Mouse (Mus musculus) cerebellum, postnatal 14 days (tissue): ENCODE data around the gene Perp.

ENCODE experiments used
- DNase-seq, 2 experiments: peaks; one replicate each; pipeline ENCODE4 v3.0.0; 2021; ENCODE audit warnings: mixed read lengths in 2 of 2

The Perp gene

DNA sequence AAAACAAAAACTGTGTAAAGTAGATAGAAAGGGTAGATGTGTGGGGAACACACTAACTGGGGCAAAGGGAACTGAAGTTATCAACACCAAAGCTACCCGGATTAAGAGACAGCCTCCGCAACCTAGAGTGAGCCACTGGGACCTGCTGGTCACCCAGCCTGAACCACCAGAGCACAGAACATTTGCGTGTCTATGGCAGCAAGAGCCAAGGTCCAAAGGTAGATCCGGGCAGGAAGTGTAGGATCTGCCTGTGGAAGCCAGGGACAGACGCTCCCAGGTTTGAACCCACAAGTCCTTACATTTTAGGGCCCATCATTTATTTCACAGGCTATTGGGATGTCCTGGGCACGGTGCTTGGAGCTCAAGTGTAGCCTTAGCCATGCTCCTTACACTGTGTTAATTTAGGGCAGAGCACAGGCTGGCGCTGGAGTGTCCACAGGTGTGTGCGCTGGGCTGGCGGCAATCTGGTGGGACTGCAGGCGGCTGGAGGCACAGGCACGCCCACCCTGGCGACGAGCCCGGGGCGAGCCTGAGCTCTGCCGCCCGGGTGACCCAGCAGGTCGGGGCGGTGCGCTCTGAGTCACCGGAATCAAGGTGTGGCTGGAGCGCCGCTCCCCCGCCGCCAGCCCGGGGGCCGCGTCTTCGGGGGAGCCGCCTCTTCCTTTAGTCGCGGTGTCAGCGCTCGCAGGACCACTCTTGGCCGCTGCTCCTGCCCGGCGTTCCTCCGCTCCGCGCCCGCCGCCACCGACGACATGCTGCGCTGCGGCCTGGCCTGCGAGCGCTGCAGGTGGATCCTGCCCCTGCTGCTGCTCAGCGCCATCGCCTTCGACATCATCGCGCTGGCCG, at the start of gene Perp:
TSS of gene Perp (plus strand) at position 580 of the 846 bp plus-strand sequence.
- DNase-seq = peak; percentile 58 to 62

DNA sequence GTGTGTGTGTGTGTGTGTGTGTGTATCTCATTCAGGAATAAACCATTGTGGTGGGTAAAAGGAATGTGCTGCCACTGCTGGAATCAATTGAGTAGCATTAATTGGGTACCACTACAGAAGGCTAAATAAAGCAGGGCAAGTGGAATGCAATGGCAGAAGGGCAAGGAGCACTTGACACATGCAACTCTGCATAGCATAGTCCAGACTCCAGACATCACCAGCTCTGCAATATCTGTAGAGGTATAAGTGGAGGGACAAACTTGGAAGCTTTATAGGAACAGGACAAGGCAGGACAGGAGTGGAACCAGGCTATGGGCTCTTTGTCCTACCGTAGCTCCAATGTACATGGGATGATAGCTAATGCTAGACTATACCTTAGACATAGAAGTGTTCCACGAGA, 33.1 kb upstream of the Perp start:
- DNase-seq = no peak

DNA sequence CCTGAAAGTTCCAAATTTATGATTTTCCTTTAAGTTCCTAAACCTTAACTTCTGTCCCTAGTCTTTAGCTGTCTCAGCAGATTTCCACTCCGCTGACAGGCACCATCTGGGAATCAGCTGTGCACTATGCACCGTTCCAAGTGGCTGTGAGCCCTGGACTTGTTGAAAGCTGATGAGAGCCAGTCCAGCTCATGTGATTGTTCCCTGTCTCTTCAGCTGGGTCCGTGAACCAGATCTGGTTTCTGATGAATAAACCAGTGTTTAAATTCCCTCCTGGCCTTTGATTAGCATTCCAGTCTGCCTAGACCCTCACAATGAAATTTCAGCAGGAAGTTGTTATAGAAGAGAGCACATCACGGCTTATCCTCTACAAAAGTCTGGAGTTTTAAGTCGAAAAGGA, 28.3 kb upstream of the Perp start:
- DNase-seq = peak; percentile 50 to 58

DNA sequence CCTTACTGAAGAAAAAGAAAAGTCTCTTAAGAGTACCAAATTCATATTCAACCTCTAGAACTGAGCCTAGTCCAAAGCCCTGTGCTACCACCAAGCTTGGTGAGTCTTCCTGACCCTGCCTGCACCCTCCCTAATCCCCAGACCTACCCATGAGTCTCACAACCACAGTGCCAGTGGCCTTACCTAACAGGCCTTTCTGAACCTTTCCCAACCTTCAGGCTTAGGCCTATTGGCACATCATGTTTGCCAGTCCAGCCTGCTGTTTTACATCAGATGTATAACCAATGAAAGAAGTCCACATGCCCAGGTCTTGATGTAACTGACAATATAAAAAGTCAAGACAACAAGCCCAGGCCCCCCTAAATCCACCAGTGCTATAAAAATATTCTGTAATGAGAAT, 19.7 kb upstream of the Perp start:
- DNase-seq = no peak

DNA sequence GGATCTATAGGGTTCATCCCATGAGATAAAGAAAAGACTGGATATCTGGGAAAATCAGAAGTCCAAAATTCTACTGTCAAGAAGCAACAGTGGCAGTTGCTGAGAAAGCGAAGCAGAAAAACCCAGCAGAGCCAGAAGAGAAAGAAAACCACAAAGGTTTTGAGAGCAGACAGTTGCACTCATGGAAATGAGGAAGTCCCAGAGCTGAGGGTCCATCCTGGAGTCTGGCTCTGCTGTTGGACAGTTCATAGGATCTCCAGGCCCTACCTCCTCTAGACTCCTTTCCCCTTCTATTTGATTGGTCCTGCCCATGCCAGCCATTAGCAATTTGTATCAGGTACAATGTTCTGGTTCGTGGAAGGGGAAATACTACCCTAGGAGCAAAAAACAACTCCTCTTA, 18.7 kb upstream of the Perp start:
- DNase-seq = no peak

DNA sequence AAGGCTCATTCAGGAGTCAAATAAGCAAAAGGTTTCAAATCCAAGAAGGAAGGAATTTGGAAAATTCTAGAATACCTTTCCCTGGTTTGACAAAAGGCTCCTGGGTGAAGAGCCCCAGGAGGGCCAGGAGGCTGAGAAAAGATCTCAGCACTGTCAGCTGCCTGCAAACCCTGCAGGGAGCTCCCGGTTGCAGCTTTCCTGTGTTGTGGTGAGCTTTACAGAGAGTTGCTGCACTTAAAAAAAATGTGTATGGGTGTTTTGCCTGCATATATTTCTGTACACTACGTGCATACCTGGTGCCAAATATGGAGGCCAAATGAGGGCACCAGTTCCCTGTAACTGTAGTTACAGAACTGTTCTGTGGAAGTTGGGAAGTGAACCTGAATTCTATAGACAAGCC, 16.9 kb upstream of the Perp start:
- DNase-seq = no peak

DNA sequence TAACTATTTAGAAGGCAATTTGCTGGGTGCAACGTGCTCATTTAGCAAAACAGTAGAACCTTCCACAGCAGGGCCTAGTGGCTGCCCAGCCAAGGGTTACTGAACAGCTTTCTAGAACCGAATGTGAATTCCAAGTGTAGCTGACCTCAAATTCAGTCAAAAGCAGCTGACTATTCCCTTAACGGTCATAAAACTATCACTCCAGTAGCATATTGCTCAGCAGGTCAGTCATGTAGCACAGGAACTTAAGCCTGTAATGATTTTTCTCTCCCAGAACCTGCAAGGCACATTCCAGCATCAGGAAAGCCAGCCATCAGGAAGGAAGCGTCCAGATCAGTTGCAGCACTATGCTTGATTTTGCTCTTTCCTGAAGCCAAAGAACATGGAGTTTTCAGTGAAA, 14.5 kb upstream of the Perp start:
- DNase-seq = no peak

DNA sequence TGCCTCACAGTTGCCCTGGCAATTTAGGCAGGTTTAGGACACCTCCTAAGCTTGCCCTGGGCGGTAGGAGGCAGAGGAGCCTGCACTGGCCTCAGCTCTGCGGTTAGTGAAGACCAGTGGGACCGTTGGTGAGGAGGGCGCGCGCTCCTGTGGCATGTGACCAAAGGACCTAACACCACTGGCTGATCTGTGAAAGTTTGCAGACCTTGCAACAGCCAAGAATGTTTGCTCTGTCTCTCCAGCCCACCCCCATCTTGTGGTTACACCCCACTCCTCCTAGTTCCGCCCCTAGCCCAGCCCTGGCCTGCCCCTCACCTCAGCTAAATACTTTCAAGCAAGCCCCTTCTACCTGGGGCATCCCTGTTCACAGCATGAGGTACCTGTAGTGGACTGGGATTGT, 13.0 kb upstream of the Perp start:
- DNase-seq = no peak

DNA sequence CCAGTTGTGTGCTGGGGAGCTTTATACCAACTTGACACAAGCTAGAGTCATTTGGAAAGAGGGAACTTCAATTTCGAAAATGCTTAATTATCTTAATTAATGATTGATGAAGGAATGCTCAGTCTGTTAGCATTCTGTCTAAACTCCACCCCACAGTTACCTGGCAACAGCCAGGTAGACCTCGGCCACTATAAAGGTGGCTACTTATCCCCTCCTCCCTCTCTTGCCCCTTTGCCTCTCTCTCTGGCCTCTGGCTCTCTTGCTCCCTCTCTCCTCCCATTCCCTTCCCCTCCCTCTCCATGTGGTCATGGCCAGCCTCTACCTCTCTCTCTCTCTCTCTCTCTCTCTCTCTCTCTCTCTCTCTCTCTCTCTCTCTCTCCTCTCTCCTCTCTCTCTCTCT, 10.4 kb upstream of the Perp start:
- no peak for DNase-seq

DNA sequence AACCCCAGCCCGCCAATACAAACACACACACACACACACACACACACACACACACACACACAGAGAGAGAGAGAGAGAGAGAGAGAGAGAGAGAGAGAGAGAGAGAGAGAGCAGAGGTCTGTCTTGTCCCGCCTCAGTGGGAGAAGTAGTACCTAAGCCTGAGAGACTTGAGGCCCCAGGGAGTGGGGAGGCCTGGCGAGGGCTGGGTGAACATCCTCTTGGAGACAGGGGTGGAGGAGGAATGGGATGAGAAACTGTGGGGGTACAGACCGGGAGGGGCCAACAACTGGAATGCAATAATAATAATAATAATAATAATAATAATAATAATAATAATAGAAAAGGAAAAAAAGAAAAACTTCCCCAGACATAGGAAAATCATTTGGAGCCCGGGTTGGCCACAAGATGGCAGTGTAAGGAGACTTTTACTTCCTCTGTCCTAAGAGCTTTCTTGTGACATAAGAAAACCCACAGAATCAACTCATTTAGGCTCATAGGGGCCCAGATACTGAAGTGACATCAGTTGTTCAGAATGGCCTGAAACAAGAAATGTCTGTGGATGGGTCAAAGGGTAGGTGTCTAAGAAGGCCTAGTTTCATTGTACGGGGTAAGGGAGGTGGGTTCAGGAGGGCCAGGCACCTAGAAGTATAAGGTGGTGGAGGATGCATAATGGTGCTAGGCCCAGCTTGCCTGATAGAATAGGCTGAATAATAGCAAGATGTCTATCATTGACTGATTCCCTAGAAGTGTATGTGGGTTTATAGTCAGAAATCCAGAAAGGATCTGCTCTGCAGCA, 8.9 kb upstream of the Perp start:
- DNase-seq = peak; percentile 61 to 66

DNA sequence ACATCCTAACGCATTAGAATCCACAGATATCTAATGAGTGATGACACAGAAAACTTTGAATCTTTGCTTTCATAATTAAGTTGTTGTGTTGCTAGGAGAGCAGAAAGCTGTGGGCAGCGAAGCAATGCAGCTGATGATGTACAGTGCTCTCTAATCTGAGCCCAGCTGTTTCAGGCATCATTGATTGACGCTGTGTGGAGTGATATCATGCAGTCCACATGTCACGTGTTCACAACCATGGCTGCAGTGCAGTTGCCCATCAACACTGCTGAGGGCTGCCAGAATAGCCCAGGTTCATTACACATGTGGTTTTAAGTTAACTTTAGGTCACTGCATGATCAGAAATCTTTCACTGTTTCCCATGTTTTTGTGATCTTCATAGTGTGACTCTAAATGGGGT, 5.3 kb upstream of the Perp start:
- no peak for DNase-seq

DNA sequence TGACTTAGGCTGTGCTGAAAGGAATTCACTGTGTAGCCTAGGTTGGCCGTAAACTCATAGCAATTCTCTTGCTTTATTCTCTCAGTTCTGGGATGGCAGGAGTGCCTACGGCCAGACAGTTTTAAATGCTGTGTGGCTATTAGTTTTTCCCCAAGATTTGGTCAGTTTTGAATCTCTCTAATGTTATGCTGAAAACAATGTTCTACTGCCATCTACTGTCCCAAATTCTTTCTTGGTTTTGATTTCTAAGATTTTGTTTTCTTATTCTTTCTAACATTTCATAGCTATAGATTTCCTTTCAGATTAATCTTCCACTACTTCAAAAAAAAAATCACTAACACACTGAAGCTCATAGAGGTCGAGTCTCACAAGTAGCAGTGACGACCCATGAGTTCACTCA, 4.1 kb upstream of the Perp start:
- no peak for DNase-seq

DNA sequence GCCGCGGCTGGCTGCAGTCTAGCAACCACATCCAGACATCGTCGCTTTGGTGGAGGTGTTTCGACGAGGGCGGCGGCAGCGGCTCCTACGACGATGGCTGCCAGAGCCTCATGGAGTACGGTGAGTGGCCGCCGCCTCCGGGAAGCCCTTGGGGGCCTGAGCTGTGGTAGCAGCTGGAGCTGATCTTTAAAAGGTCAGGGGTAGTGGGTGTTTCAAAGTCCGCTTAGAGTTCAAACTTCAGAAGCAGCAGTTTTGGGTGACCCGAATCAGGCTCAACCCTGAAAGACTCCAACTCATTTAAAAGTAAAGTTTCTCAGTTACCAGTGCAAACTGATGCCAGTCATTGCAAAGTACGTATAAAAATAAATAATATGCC, 455 bp downstream of the Perp start:
- DNase-seq = peak in 1 of 2 experiments; percentile 28

DNA sequence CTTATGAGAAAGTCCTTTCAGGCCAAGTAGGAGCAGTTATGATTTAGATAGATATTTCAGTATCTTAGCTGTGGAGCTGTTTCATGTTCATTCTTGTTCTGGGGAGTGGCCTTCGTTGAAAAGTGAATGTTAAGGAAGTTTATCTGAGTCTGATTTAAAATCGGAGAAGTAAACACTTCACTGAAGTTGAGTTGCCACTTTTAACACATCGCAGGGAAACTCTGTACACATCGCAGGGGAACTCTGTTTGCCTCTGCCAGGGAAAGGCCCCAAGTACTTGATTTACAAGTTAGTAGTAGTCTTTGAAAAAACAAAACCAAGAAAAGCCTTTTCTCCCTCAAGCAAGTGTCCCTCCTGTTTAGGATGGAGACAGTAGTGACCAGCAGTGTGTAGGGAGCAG, 891 bp downstream of the Perp start:
- no peak for DNase-seq

DNA sequence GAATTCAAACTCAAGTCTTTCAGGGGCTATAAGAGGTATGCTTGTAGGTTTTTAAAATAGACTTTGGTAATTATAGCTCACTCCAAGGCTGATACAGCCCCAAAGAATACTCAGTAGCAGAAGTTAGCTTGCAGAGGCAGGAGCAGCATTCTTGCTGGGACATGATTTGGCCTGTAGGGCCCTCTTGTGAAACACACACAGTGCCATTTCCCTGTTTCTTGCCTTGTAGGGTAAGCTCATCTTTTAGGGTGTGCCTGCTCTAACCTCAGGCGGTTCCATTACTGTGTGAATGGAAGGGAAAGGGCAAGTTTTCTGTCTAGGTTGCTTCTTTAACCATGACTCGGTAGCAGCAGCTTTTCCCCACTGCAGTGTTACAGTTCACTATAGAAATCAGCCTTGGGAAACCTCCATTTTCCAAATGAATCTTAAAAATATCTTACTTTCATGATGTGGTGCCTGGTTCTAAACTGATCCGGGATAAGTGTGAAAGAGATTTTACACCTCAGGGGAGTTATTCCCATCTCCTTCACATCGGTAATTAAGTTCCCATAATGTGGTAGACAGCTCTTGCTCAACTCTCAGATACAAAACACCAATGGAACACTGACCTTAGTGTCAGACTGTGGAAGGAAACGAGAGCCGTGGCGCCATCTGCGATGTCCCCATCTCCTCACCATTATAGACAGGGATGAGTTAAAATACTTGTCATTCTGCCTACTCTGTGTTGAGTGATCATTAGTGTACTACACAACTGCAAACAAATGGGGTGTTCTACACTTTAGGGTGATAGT, 1.8 kb downstream of the Perp start:
- DNase-seq = no peak

DNA sequence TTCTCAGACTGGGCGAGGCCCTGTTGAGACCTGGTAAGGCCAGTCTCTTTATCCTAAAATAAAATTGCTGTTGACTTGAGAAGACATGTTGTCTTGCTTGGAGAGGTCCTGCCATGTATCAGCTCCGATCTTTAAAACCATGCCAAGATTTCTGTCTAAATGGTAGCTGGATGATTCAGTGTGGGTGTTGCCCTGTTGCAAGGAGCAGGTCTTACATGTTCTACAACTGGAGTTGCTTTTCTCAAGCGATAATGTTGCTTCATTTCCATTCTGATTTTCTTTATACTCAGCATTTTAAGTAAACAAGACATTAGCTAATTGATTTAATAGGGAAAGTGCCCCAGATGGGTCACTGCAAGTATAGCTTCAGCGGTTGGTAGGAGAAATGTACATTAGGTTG, 5.4 kb downstream of the Perp start:
- no peak for DNase-seq

DNA sequence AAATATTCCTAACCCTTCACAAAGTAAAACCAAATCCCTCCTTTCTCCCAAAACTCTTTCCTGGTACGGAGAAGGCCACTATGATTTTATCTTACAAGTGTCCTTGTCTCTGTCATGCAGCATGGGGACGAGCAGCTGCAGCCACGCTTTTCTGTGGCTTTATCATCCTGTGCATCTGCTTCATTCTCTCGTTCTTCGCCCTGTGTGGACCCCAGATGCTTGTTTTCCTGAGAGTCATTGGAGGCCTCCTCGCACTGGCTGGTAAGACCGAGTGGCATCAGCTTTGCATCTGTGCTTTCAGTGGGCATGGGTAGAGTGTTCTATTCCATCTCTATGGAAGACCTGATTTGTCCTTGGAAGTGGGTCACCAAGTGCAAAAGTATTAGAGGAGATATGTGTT, 8.6 kb downstream of the Perp start:
- no peak for DNase-seq

DNA sequence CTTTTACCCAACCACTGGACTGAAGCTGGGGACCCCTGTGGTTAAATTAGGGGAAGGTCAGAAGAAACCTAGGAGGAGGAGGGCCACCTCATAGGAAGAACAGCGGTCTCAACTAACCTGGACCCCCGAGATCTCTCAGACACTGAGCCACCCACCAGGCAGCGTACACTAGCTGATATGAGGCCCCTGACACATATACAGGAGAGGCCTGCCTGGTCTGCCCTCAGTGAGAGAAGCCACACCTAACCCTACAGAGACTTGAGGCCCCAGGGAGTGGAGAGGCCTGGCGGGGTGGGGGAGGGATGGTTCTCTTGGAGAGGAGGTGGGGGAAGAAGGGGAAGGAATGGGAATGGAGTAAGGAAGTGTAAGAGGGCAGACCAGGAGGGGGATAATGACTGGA, 12.4 kb downstream of the Perp start:
- no peak for DNase-seq

DNA sequence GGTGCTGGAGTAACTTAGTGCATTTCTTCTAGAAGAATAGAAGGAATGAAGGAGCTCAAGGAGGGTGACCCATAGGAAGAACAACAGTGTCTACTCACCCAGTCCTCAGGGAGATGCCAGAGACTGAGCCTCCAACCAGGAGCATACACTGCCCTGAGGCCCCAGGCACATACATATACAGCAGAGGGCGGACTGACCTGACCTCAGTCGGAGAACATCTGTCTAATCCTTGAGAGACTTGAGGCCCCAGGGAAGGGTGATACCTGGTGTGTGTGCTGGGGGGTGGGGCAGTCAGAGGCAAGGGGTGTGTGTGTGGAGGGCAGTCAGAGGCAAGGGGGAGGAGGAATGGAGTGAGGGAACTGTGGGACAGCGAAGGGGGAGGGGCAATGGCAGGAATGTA, 14.8 kb downstream of the Perp start:
- DNase-seq = no peak

DNA sequence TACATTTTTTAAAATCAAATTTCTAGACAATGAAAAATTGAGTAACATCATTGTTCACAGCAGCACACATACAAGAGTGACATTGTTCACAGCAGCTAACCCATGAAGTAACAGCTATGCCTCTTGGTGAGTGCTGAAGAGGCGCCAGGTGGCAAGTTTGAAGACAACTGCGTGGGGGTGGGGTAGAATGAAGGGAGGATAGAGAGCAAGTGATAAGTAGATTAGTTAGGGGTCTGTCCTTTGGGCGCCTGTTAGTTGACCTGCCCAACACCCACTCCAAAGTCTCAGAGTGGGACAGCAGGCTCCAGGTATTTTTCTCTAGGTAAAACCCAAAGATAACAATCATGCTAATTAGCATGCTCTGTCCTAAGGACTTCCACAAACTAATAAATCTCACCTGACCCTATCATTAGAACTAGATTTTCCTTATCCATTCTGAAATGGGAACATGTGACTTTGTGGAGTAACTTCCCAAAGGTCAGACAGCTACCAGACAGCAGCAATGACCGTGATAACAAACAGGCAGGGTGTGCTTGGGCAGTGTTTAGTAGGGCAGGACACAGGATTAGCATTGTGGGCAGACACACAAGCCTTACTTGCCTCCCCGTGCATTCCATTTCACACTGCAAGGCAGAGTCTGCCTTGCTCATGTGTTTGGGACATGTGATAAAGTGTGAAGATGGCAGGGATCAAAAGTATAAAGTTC, 15.5 kb downstream of the Perp start:
- no peak for DNase-seq

DNA sequence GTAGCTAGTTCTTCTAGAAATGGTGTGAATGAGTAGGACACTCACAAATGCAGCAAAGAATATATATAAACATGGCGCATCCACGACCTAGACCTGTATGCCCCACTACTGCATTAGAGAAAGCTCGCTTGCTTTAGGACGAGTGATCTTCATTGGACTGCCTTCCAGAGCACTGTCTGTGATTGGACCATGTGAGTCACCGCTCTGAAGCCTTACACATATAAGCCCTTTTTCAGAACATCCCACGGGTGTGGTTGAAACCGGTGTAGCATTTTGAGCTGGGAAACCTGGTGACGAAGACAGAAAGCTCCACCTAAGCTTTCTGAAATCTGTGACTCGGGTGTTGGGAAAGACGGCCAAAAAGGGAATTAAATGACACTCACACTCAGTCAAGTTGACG, 16.0 kb downstream of the Perp start:
- DNase-seq = no peak

DNA sequence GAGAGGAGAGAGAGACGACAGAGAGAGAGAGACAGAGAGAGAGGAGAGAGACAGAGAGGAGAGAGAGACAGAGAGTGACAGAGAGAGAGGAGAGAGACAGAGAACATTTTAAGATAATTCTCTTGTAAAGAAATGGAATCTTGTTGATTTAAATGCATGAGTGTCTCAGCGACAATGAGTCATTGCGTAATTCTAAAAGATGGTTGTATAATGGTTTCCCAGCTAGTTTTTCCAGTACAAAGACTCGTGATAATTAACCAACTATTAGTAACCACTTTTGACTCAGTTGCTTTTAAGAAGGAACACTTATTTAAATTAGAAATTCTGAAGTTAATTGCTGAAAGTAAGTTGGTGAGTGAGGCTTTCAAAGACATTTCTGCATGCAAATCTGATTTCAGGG, 16.6 kb downstream of the Perp start:
- DNase-seq = no peak

DNA sequence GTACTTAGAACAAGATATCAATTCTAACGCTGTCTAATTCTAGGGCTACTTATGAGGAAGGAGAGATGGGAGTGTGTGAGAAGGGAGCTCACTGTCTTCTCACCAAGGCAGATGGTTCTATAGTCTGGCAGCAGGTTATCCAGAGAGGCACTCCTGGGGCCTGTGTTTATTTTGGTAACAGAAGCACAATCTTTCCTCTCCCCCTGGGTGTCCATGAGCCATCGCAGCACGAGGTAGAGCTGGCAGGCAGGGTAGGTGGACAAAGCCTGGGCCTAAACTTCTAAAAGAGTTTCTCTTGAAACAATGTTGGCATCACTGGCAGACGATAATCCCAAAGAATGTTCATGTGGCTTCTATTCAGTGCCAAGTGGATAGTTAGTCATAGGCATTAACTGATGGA, 18.5 kb downstream of the Perp start:
- peak; percentile 22 to 46 for DNase-seq
